In the genomic region with DNA sequence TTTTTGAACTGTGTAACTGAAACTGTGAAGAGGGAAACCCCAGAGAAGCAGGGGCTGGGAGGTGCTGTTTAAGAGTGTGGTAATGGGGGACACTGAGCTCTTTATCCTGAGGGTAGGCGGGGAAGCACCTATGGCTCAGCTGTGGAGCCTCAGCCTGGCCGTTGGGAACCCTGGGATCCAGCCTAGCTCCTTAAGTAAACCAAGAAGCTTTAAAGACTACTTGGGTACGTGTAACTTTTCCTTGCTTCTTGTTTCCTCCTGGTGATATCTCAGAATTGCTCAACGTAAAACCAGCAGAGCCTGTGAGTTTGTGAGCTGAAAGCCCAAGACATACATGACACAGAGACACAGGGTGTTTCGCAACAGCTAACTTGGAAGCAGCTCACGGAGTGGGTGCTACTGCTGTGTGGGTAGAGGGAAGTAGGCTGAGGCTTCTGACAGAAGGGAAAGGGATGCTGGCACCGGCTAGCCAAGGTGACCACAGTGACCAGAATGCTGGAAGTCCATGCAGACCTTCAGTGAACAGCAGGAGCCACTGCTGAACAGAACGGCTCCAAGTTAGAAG, we compare ENCODE assay signal across 10 mouse cellular contexts. TPM values are rescaled to one million over a fixed set of nuclear protein-coding genes. Genes with fewer than 3 reads are reported as not detected.
DNase-seq lines count a peak whose midpoint lies in the region; ATAC-seq lines count a peak whose summit lies in the region.
"Had no signal": no experiment of that assay in that cellular context is flagged by ENCODE, and none has a peak within 500 bp of the region (broad histone marks: within the 10 kb centered on the region; RNA-seq: fewer than 3 reads in every experiment).

No protein-coding gene starts in this region.

- DNase-seq in frontal cortex, postnatal 10 days (ENCODE audit: low spot score in 2 of 2): no peak
- DNase-seq in monocyte, adult 2 months (ENCODE audit: low read depth in 1 of 2, low spot score in 2 of 2): peak; percentile 47 to 65
- peak; percentile 37 for DNase-seq in naive thymus-derived CD4-positive, alpha-beta T cell, adult 2 months (ENCODE audit: low read depth)
- DNase-seq in kidney, postnatal 14 days: no peak
- DNase-seq in testis, postnatal 14 days (ENCODE audit: low spot score): no peak
- DNase-seq: embryo, embryonic 11 days had no signal

- peak; percentile 84 for ATAC-seq in frontal cortex, adult (ENCODE audit: low TSS enrichment)
- ATAC-seq in monocyte, adult 5-6 weeks (replicated peaks; ENCODE audit: insufficient number of reproducible peaks, low FRiP score, low TSS enrichment, poor library complexity, severe bottlenecking): no peak
- peak; percentile 44 to 57 for ATAC-seq in hematopoietic stem cell, adult 5-6 weeks (replicated peaks in 1 of 2; ENCODE audit: insufficient read depth in 1 of 2, low FRiP score in 2 of 2, low TSS enrichment in 1 of 2, low read depth in 1 of 2, poor library complexity in 2 of 2, severe bottlenecking in 2 of 2)

RNA-seq across cellular contexts. Expression of gene Cd2, which starts 5.9 kb away (rescaled TPM):
- total RNA-seq in monocyte, adult 5-6 weeks (2017): 271 to 498 TPM (median 274 TPM) in 3 replicates
- total RNA-seq in hematopoietic stem cell, adult 5-6 weeks (2017): 2.5 and 5.7 TPM in 2 replicates
- total RNA-seq: layer of hippocampus, postnatal 10 days had no signal

Comparison
In these comparisons a context has a peak if more than half of its experiments do, and no peak if none do; other contexts are left out.
1. DNase-seq: peak in monocyte, adult 2 months (2 of 2) and naive thymus-derived CD4-positive, alpha-beta T cell, adult 2 months (single experiment); none in frontal cortex, postnatal 10 days (0 of 2), kidney, postnatal 14 days (single experiment) and testis, postnatal 14 days (single experiment).
2. RNA of gene Cd2, which starts 5.9 kb away (total RNA-seq): 271 to 498 TPM in monocyte, adult 5-6 weeks; 2.5 to 5.7 TPM in hematopoietic stem cell, adult 5-6 weeks; every median in the first group is over 10 times any median in the second.